Mouse (Mus musculus) mammary gland, adult 2 months (tissue): ENCODE measurements around the gene L3hypdh. TPM values are rescaled to one million over a fixed set of nuclear protein-coding genes. Genes with fewer than 3 reads are reported as not detected.

Source experiments
- polyA plus RNA-seq: library from polyadenylated mRNA; depleted of rRNA; stranded (reverse); fragments of >200 nt; gene quantifications from 2 replicates; pipeline ENCODE4 v1.2.3, GENCODE M21; 2012; ENCODE audit warnings: low replicate concordance; rRNA removed

The L3hypdh gene
- polyA plus RNA-seq: 27.5 and 75.0 TPM in 2 replicates

GRCm38 (mm10) chr12:72085329-72086165, at the start of gene L3hypdh, which contains the start of gene Jkamp:
Gene L3hypdh (minus strand): TSS chr12:72085439.
Gene Jkamp (plus strand): TSS chr12:72085589.

DNA sequence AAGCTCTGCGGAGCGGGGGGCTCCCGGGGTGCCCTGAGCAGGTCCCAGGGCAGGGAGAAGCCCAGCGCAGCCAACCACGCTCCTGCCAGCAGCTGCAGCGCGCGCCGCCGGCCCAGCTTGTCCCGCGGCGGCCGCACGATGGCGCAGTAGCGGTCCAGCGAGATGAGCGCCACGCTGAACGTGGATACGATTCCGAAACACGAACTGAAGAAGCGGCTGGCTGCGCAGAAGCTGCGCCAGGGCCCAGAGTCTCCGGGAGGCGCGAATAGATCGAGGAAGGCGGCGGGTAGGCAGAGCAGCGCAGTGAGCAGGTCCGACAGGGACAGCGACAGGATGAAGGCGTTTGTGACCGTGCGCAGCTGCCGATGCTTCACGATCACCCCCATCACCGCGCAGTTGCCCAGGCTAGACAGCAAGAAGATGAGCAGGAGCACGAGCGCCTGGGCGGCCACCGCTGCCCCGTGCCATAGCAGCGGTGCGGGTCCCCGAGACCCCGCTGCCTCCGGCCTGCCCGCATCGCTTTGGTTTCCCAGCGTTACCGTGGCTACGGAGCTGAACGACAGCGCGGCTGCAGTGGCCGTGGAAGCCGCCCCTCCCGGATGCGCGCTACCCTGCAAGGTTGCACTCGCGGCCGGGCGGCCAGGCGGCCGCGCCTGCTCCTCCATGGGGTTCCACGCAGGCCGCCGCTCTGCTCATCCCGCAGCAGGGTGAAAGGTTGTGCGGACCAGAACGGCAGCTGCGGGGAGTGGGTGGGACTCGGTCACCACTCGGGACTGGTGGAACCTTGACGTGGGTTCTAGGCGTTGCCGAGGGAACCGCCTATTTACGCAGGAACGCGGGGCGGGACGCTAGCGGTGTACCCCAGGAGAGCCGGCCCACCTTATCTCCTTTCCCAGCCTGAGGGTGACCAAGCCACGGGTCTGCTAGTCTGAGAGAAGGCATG, 14.6 kb downstream of the L3hypdh start, which contains the start of gene Gpr135:
Gpr135 (minus strand) TSS at position 799 of the 943 bp plus-strand sequence.

Other genes with a start within 250 kb of the L3hypdh start
- 4.5 and 9.2 TPM in 2 replicates for gene Gpr135, start 14.3 kb downstream of the L3hypdh start, polyA plus RNA-seq
- 77.3 and 158 TPM in 2 replicates for gene Jkamp, start 150 bp upstream of the L3hypdh start, polyA plus RNA-seq
- not detected in 2 replicates for gene Ccdc175, start 99.6 kb upstream of the L3hypdh start, polyA plus RNA-seq